Mouse (Mus musculus): ENCODE measurements at regions not wholly inside any gene's neighbourhood (a gene's known extent, or its start where the extent isn't known, plus 50 kb on each side); places are given as distances from the start of the nearest gene placed in this dataset.
A peak's percentile ranks its signal among the peaks of the same experiment; 100 is the strongest.

DNA sequence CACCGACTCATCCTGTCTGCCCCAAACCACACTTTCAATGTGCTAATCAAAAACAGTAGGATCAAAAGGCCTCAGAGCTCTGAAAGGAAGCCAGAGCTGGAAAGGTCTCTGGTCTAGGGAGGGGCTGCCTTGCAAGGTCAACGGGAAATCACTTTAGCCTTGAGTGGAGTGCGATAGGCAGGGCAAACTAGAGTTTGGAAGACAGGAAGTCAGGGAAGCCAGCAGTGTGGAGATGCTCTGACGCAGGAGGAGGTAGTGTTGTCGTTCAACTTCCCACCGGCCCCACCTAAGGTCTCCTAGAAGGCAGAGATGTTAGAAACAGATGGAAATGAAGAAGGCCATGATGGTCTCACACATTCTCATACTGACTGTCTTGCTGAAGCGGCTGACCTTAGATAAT, 52.0 kb upstream of the Trp53i11 start:
- DNase-seq (ENCODE audit: low spot score) = no peak

DNA sequence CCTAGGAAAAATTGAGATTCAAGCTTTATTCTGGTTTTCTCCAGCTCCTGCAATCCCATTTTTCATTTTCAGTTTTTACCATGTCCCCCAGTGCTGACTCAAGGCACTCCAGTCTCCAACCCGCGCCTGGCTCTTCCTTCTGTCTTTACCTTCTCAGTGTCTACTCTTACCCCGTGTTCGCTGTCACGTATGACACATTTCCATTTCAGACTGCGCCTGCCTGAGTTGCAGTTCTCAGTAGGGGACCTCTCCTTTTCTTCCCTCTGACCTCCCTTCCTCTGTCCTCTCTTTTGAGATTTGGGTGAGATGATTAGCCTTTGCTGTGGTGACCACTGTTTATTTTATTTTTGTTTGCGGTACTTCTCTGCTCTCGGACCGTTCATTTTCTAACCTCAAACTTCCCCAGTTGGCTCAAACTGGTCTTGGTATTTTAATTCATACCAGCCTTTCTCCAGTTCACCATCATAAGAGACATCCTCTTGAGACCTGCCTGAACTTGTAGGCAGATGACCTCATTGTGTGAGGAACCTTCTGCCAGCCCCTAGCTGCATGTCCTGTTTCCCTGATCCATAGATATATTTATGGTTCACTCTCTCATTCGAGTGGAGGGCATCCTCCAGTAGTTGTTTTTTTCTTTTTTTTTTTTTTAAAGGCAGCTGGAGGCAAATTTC, 53.9 kb upstream of the Trp53i11 start:
- no peak for DNase-seq (ENCODE audit: low spot score)

DNA sequence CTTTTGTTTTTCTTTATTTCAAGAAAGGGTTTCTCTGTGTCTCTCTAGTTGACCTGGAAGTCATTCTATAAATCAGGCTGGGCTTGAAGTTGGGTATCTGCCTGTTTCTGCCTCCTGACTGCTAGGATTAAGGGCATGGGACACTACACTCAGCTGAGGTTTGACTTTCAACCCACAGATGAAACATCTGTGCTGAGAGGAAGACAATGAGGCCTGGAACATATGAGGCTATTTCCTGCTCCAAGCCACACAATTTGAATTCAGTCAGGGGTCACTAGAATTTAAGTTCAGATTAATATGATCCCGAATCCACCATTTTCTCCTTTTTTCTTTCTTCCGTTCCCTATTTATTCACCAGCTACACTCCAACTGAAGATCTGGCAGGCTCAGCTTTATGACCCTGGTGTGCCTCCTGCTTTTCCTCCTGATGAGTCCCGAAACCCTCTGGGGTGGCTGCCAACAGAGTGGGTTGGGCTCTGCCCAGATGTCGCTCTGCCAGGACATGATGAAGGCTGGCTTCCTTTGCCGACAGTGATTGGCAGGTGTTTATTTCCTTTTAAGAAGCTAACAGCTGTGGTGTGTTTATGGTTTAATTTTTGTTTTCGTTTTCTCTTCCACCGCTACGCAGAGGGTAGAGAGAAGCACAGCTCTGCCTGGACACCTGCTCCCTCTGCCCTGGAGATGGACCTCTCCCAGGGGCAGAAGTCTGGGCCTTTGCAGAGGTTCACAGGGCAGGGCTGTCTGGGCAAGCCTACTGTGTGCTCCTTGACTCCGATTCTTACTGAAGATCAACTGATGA, 55.3 kb upstream of the Trp53i11 start:
- no peak for DNase-seq (ENCODE audit: low spot score)

DNA sequence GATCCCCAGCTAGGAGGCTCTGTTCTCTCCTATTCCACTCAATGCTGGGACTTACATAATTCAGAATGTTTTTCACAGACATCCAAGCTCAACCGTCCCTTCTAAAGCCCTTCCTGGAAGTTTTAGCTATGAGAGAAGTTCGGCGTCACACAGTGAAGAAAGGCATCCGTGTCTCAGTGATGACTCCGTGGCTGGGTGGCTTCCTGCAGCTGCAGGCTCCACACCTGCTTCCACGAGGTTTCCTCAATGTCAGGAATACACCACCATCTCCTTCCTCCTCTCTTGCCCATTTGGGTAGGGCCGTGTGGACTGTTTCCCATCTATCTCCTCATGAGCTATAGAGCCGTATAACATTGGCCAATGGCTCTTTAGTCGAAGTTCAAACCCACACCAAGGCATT, 56.1 kb upstream of the Trp53i11 start:
- DNase-seq (ENCODE audit: low spot score) = no peak

DNA sequence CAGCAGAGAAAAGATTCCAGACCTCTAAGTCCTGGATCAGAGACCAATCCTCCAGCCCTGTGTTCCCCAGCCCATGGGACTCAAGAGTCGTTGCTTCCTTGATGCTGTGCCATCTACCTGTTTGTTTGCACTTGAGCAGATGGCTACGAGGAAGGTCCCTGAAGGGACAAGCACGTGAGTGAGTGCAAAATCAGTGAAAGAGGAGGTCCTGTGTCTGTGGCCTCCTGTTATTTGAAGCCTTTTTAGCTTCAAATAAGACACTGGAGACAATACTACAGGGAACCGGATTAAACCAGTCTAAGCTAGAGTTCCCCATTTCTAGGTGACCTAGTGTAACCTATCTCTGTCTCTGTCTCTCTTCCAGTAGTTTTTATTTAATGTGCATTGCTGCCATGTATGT, 58.2 kb upstream of the Trp53i11 start:
- DNase-seq (ENCODE audit: low spot score) = no peak

DNA sequence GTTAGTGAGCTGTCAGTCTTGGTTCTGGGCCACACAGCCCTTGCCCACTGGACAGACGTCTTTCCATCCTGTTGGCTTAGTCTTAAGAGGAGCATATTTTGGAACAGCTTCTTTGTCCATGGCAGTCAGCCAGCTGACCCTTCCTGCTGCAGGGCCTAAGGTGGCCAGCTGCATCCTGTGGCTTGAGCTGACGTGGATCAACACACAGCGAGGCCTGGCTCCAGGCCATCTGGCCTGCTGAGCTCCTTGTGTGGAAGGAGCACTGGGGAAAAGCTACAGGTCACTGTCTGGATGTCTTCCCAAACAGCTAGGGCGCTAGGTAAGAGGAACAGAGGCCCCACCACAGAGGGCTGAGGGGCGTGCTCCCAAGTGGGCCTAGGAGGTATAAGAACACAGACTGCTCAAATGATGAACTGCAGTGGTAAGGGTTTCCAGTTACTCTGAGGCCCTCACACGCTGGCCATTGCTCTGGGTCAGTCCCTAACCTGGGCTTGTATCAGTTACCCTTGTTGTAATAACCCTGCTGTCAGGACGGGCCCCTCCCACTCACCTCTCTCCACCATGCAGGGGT, 60.7 kb upstream of the Trp53i11 start:
- peak; percentile 39 for DNase-seq (ENCODE audit: low spot score)

DNA sequence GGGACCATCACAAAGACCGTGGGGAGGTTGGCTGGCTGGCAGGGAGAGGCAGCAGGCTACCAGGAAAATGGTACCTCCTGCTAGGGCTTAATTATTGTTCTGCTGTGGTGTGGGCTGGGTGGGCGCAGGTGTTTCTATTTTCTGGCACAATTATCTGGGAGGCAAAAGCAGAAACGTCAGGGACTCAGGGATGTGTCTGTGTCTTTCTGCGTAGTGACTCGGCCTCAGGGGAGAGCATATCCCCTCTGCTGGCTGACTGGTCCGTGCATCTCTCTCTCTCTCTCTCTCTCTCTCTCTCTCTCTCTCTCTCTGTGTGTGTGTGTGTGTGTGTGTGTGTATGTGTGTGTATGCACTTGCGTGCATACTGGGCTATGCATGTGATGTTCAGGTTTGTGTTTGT, 61.2 kb upstream of the Trp53i11 start:
- no peak for DNase-seq (ENCODE audit: low spot score)

DNA sequence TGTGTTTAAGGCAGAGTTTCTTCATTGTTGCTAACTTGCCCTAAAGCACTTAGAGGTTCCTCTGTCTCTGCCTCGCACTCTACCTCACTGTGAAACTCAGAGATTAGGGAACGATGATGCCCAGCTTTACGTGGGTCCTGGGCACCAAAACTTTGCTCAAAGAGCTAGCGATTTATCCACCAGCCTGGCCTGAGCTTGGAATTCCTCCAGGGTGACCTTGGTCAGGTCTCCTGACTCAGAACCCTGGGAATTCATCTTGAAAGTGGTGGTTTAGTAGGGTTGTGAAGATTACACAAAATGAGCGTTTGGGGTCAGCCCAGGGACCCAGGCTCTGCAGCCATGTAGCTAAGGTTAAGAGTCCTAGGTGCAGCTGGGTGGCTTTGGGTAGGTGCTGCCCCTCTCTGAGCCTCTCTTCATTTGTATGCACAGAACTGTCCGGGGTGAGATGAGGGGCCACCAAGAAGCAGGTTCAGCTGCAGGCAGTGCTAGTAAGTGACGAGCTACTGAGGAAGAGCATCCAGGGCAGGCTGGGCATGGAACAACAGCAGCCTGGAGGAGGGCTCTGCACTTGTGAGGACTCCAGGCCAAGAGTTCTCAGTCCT, 62.4 kb upstream of the Trp53i11 start:
- DNase-seq (ENCODE audit: low spot score) = no peak

DNA sequence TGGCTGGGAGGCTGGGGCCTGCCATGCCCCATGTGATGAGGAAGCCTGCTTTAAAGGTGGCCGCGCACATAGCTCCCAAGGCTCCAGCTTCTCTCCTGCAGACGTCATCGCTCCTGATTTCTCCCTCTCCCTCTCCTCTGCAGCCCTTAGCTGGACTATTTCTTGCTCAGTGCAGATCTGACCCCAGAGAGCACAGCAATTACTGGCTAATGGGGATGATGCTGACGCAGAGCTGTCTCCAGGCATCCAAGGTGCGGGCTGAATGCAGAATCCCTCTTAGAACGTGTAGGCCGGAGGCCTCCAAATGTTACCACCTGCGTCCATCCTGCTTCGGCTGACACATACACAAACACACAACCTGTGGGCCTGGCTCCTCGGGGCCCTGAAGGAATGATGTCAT, 63.5 kb upstream of the Trp53i11 start:
- no peak for DNase-seq (ENCODE audit: low spot score)

DNA sequence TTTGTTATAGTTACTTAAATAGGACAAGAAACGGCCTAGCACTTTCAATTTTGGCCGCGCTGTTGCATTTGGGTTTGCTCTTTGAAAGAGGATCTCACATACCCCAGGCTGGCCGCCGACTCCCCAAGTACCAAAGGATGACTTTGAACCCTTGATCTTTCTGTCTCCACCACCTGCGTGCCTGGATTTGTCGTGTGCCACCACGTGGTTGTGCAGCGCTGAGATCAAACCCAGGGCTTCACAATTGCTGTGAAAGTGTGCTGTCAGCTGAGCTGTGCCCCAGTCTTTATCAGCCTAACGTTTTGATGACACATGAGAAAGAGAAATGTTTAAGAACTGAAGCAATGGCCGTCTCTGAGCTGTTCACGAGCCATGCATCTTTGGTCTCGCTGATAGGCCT, 67.0 kb upstream of the Trp53i11 start:
- no peak for DNase-seq (ENCODE audit: low spot score)

DNA sequence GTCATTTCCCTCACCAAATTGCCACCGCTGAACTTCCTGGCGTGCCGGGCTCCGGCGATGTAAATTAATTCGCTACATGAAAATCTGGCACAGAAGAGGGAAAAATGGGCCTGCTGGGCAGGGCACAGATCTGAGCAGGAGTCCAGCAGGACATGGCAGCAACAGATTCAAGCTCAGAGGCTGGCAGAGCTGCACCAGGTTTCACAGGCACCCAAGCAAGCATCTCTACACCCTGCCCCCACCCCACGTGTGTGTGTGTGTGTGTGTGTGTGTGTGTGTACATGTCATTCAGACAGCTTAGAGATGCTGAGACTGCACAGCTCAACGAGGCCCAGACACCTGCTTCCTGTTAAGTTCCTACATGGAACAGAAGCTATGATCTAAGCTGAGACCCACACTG, 68.3 kb upstream of the Trp53i11 start:
- DNase-seq (ENCODE audit: low spot score) = no peak

DNA sequence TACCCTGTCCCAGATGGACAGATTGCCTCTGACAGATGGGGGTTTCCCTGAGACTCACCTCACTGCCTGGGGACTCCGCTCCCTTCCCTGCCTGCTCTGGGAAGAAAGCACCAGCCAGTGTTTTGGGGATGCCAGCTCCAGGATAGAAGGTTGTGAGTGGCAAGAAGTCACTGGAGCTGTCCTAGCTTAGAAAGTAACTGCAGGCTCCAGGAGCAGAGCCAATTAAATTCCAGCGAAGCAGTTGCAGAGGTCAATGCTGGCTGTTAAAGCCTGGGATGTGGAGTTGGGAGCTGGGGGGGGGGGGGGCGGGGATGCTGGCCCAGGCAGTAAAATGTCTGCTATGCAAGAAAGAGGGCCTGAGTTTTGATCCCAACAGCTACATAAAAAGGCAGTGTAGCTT, 69.3 kb upstream of the Prdm11 start:
- DNase-seq (ENCODE audit: low spot score) = no peak

DNA sequence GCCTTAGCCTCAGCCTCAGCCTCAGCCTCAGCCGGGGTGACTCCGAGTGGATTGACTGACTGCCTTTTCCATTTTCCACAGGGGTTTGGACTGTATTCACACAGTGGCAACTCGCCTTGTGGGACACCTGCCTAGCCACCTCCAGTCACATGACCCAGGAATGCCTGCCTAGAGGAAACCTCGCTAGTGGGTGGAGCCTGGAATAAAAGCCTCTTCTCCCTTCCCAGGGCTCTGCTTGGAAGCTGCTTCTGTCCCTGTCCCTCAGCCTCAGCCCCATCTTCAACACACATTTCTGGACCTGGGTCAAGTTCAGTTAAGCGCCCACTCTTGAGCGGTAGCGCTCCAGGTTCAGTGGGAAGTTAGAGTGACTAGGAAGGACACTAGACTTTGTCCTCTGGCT, 68.0 kb upstream of the Prdm11 start:
- DNase-seq (ENCODE audit: low spot score) = no peak

DNA sequence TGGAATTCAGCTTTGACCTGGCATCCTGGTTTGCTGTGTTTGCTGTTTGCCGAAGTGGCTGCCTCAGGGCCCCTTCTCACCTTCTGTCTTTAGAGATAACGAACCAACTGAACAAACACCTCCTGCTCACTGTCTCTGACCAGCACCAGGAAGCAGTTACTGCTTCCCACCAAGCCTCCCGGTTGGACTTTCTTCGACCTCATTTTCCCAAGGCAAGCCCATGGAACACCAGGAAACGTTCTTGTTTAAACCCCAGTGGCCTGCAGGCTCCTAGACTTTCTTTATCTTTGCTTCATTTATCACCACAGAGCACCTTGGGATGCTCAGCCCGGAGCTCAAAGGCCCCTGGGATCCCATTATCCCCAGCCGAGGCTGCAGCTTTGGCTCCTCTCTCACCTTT, 66.4 kb upstream of the Prdm11 start:
- no peak for DNase-seq (ENCODE audit: low spot score)

DNA sequence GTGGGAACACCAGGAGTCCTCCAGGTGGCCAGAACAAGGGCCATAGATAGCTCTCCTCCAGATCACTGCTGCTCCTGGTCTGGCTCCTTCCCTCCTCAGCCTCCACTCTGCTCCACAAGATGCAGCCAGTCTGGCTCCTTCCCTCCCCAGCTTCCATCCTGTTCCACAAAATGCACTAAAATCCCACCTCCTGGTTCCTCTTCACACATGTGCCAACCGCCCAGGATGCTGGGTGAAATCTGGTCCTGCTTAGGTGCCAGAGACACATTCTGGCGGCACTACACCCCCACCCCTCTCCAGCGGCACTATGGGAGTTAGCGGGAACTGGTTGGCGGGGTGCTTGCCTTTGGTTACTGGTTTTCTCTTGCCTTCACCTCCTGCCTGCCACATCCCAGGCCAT, 64.9 kb upstream of the Prdm11 start:
- DNase-seq (ENCODE audit: low spot score) = no peak

DNA sequence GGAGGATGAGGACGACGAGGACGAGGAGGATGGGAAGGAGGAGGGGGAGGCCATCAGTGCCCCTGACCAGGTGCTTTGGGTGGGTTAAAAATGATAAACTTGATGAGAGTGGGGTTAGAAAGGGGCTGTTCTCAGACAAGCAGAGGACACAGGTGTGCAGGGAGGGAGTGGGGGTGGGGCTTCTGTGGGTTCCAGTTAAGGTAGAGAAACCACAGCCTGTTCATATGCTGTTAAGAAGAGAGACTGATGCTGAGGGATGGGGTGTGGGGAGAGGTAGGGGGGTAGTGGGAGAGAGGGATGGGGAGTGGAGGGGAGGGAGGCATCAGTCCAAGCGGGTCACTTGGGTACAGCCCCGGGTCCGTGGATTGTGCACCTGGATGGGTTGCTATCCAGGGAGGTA, 60.6 kb upstream of the Prdm11 start:
- DNase-seq (ENCODE audit: low spot score) = no peak

DNA sequence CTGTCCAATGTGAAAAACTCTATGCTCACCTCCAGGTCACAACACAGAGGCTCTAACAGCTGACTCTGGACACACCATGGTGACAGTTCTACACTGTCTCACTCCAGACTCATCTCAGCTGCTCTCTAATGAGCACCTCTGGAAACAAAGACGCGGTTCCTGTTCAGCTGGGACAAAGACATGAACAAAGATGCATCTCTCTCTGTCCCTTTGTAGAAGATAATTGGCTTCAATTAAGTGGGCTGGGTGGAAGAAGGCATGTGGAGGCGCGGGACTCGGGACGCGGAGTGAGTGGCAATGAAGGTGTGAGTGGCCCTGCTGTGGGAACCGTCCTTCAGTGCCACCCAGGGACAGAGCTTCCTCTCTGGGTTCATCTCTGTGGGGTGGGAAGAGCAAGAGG, 56.0 kb upstream of the Prdm11 start:
- DNase-seq (ENCODE audit: low spot score) = no peak

DNA sequence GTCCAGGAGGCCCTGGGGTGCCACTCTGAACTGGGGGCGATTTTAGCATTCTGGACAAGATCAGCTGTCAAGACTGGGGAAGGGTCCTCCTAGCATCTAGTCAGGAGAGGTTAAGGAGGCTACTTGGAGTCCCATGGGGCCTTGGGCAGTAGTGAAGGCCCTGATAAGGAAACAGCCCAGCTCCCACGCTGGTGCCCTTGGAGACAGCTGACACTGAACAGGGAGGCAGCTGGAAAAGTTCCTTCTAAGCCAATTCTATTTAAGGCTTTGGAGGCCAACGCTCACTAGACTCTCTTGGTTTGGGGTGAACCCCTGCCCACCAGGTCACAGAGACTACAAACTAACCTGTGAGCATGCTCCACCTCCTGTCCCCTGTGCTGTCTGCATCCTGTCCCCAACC, 53.8 kb upstream of the Prdm11 start:
- peak; percentile 38 for DNase-seq (ENCODE audit: low spot score)

DNA sequence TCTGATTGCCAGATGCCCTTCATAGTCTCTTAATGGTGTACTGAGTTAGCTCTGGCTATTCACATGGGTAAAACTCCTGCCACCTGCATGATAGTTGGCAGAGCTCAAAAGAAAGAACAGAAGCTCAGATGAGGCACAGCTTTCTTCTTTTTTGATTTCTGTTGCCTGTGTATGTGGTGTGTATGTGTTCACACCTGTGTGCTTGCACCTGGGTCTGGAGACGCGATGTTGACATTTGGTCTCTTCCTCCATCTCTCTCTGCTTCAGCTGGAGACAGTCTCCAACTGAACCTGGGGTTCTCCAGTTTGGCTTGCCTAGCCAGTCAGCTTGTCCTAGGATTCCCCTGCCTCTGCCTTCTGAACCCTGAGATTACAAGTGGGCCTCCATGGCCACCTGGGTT, 51.0 kb upstream of the Prdm11 start:
- no peak for DNase-seq (ENCODE audit: low spot score)

DNA sequence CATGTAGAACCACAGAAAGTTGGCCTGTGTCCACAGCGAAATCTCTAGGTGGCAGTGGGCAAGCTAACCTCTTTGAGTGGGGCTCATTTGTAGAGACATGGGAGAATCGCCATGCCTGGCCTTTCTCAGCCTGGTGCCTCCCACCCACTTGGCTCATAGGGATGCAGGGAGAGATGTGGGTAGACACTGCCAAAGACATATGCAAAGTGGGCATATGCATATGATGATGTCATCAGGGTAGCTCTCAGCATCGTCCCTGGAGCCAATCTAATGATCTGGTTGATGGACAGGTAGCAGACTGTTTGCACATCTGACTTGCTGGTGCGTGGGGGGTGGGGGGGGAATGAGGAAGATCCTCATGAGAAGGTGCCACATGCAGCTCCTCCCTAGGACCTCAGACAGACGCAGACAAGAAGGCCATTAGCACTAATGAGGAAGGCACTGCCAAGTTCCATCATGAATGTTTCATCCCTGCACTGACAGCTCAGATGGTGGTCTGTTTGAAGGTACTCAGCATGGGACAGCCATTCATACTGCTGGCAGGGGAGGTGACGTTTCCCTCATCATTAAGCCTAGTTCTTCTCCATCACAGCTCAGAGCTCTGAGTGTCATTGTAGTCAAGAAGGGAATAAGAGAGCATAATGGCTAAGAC, 50.2 kb upstream of the Prdm11 start:
- DNase-seq (ENCODE audit: low spot score) = no peak
